Comparison of ENCODE assay signal across 1 mouse cellular context in genomic region chr6:86813341-86813740, GRCm38 (mm10).
TF ChIP-seq lines count a peak whose summit lies in the region.

No protein-coding gene starts in this region.

TF ChIP-seq in CH12.LX, 34 proteins besides CTCF, POLR2A, EP300 and RAD21:
- TF ChIP-seq PAX5 (IDR thresholded peaks at IDR 0.05; ENCODE audit: low read length) (no peak), ZKSCAN1 (IDR thresholded peaks at IDR 0.05; ENCODE audit: borderline replicate concordance, low read depth, low read length) (no peak), BHLHE40 (IDR thresholded peaks at IDR 0.05; ENCODE audit: low read depth, low read length) (no peak), RCOR1 (conservative IDR thresholded peaks at IDR 0.05; ENCODE audit: low read depth, low read length) (no peak), UBTF (IDR thresholded peaks at IDR 0.05; ENCODE audit: low read depth, low read length) (no peak), POLR2AphosphoS2 (IDR thresholded peaks at IDR 0.05; ENCODE audit: low read depth, low read length) (no peak), ZNF384 (IDR thresholded peaks at IDR 0.05; ENCODE audit: low read depth, low read length) (peak; percentile 21; the same call in 1 of the 2 replicates), ZC3H11A (IDR thresholded peaks at IDR 0.05; ENCODE audit: low read depth, low read length) (0 out of 2 replicates have a peak, but pooled peaks have one; percentile 3), SMC3 (IDR thresholded peaks at IDR 0.05; ENCODE audit: low read depth, low read length) (peak; percentile 75), MAZ (IDR thresholded peaks at IDR 0.05; ENCODE audit: low read depth, low read length) (no peak), MEF2A (IDR thresholded peaks at IDR 0.05; ENCODE audit: borderline replicate concordance, low read depth, low read length) (0 out of 2 replicates have a peak, but pooled peaks have one; percentile 3), MYC (IDR thresholded peaks at IDR 0.05; ENCODE audit: low read depth, low read length) (no peak), MAFK (IDR thresholded peaks at IDR 0.05; ENCODE audit: insufficient replicate concordance, low read length) (no peak)
